Mouse (Mus musculus) right cerebral cortex, postnatal 14 days (tissue): Measurements from ENCODE around the gene Plce1.
A peak's percentile ranks its signal among the peaks of the same experiment; 100 is the strongest.

ENCODE experiments used
- DNase-seq: peaks from one replicate; pipeline ENCODE4 v3.0.0; 2022

Plce1 gene

DNA sequence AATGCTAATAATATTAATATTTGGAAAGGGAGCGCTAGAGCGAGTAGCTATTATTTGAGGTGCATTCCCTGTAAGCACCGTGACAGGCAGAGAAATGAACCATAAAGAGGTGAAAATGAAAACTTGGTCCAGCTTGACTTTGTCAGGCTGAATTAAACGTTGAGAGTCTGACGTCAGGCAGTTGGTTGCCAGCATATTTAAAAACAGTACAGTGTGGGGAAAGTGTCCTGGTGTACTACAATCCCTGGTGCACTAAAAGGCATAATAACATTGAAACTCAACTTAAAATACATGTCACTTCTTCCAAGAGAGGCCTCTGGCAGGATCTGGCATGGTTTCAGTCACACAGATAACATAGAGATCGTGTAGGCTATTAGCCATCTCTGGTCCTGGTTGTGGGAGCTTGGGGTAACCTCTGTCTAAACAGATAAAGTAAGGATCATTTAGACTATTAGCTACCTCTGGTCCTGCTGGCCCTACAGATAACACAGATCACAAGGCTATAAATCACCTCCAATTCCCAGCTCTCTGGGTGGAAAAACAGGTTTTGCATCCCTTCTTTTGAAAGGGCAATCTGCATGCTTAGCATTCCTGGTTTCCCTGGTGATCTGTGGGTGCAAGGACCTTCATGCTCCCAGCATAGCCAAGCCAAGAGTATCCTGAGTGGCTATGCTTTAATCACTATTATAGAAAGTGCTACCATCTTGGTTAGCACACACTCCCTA, 164.1 kb downstream of the Plce1 start:
- DNase-seq = no peak

DNA sequence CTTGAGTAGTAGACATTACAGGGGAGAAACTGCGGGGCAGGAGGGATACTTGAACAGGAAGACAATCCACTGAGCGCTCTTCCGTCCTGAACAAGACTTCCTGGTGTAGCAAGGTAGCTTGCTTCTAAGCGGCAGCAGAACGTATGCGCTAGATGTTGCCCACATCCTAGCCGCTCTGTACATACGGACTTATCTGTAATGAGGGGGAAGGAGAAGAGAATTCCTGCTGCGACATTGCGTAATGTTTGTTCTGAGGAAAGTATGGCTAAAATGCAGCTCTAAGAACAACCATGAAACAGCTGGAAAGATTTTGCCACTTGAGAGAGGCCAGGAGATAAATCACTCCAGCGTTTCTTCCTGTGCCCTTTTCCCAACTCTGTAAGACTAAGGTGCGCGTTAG, 177.1 kb downstream of the Plce1 start:
- no peak for DNase-seq

DNA sequence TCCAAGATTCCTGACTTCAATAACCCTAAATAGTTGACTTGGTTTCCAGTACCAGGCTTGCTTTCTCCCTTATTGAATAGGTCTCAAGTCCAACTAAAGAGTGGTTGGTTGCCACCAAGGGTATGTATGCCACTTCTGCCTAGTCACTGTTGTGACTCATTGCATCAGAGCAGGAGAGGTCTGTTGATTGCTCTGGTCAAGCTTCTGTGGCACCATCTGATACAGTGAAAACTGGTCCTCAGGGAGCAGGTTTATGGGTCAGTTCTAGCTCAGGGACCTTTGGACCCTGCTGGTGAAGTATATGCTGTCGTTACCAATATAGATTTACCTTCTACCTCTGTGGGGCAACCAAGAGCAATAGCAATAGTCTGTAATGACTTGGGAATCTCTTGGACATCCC, 184.5 kb downstream of the Plce1 start:
- no peak for DNase-seq

DNA sequence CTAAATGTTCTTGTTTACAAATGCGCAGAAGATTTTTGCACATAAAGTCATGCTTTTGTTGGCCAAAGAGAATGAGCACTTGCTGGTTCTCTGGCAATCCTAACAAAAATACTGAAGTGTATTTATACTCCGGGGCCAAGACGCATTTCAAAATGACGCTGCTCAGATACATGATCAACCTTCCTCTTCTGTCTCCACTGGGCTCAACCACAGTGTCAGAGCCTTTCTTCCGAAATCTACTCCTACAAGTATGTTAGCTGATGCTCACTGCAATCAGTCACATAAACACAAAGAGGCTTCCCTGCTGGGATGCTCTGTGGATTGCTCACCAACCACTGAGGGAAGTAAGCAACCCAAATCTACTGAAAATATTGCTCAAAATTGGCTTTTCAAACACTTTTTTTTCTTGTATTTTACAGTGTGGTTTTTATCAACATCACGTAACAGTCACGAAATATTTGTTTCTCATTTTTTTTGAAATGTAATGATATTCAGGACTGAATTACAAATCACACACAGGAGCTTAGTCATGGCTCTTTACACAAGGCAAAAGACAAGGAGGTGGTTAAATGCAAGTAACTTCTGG, 191.2 kb downstream of the Plce1 start:
- no peak for DNase-seq

DNA sequence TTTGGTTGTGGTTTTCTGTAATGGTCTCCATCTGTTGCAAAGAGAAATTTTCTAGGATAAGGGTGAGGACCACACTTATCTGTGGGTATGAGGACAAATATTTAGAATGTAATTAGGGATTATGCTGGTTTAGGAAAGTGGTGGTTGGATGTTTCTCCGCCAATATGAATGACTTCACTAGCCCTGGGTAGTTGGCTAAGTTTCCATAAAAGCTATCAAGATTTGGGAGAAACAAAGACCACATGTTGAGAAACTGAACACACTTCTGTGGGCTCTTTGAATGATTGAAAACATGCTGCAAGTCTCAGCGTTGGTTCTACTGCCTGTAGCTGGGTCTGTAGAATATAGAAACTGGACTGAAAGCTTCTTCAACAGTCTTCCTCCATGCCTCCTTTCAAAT, 193.0 kb downstream of the Plce1 start:
- no peak for DNase-seq

DNA sequence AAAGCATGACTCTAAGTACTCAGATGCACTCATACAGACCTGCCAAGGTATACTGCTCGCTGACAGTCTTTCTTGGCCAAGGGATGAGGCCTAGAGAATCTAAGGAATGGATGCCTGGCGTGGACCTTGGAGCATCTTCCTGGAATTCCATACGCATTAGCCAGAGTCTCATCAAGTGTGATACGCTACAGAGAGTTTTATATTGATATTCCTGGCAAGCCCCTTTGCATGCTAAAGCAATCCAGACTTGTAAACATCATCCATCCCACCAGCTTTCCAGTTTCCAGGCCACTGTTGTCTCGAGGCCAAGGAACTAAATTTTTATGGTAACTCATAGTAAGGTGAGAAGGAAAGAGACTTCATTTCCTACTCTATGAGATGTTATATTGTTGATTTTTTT, 197.7 kb downstream of the Plce1 start:
- no peak for DNase-seq

DNA sequence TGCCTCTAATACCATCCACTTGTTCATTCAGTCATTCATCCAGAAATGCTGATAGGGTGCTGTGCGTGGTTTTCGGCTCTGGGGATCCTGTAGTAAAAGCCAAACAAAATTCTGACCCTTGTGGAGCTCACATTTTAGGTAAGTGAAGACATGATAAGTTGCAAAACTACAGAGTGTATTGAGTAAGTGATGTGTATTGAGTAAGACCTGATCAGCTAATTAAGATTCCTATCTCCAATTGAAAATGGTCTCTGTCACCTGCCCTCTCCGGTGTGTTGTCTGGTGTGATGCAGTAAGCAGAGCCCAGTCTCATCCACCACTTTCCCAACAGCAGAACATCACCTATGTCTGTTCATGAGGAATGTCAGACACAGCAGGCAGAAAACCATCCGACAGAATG, 198.6 kb downstream of the Plce1 start:
- DNase-seq = no peak

DNA sequence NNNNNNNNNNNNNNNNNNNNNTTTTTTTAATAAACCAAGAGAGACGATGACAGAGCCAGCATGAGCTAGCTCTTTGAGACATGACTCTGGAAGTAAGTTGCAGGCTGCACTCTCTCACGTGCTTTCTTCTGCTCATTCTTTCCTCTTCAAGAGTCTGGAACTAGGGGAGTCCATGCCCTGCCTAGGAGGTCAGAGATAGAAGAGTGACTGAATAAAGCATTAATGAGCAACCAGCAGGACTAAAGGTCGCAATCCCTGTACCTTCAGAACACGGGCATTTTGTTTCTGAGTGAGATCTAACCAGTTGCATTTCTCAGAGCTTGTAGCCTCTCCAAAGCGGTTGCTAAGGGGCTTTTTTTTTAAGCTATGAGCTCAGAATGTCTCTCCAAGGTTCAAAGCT, 206.4 kb downstream of the Plce1 start:
- no peak for DNase-seq

DNA sequence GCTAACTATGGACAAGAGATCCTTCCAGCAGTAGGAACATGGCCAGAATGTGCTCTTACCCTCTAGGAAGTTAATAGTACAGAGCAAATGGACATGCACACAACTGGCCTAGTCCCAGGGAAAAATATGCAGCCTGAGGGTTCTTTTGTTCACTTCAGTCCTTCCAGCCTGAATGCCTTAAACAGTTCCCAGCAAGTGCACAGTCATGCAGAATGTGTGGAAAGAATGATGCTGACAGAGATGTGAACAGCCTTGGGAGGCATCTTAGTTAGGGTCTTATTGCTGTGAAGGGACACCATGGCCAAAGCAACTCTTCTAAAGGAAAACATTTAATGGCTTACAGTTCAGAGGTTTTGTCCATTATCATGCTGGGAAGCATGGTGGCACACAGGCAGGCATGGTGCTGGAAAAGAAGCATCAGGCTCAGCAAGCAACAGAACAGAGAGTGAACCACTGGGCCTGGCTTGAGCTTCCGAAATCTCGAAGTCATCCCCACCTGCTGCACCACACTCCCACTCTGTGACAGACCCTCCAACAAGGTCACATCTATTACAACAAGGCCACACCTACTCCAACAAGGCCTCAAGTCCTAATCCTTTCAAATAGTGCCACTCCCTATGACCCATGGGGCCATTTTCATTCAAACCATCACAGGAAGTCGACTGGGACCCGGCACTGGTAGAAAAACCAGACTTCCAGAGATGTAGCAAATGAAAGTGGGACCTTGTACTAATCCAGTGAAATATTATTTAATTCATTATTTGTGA, 208.0 kb downstream of the Plce1 start:
- no peak for DNase-seq

DNA sequence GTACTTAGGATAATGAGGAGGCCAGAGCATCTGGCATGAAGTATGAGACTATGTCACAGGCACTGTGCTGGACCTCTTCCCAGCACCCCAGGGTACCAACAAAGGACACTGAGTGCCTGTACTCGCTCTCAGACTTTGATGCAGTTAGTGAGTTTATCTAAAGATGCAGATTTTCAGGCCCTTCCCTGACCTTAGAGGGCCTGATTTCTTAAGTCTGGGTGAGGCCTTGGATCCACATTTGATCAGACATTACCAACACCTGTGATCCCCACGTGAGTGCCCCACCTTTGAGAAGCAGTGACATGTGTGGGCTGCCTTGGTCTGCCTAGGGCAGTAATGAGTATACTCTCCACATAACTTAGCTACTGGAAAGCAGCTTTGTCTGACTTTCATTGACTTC, 209.4 kb downstream of the Plce1 start:
- no peak for DNase-seq

DNA sequence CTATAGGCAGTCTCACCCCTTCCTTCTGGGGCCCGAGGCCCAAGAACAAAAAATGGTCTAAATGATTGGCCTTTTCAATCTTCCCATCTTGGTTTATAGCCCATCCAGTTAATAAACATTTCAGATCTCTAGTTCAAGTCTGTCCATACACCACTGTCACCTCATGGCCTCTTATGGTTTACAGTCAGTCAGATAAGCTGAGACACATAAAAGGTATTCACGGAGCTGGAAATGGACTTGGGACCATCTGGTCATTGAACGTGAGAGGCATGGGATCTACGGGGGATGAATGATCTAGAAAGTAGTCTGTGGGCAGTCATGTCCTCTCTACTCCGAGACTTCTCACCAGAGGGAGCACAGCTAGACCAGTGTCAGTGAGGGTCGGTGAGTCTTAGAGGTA, 210.6 kb downstream of the Plce1 start:
- no peak for DNase-seq

DNA sequence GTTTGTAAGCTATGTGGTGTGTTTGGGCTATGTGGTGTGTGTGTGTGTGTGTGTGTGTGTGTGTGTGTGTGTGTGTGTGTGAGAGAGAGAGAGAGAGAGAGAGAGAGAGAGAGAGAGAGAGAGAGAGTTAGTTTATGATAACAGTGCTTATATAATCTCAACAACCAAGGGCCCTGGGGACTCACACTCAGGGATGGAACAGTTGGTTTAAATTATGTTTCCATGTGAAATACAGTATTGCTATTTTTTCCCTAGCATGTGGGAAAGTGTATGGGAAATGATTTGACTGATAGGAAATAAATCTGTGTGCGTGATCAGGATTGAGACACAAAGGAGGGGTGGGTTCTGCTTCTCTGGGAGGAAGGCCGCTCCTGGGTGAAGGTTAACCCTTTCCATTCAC, 212.4 kb downstream of the Plce1 start:
- DNase-seq = no peak

DNA sequence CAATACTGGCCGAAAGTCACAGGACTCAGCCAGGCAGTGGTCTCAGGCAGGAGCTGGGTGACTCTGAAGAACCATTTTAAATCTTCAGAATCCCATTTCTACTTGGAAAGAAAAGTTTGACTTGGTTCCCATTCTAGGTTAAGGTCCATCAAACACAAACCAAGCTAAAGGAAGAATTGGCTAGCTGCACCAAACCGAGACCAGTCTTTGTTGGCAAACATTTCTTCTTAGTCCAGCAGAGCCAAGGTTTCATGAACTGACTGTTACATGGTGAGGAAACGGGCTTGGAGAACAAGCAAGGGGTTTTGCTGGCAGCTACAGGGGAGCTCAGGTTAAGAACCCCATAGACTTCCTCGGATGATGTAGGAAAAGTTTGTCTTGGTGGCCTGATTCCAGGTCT, 212.9 kb downstream of the Plce1 start:
- DNase-seq = no peak

DNA sequence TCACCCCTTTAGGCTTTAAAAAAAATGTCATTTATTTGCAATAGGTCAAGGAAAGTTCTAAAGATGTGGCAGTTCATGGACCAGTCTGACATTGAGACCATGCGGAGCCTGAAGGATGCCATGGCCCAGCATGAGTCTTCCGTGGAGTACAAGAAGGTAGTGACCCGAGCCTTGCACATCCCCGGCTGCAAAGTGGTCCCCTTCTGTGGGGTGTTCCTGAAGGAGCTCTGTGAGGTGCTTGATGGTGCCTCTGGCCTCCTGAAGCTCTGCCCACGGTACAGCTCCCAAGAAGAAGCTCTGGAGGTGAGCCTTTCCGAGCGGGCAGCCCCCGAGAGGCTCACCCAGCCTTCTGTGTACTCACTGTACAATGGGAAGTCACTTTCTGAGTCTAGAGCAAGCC, 220.9 kb downstream of the Plce1 start:
- DNase-seq = no peak

DNA sequence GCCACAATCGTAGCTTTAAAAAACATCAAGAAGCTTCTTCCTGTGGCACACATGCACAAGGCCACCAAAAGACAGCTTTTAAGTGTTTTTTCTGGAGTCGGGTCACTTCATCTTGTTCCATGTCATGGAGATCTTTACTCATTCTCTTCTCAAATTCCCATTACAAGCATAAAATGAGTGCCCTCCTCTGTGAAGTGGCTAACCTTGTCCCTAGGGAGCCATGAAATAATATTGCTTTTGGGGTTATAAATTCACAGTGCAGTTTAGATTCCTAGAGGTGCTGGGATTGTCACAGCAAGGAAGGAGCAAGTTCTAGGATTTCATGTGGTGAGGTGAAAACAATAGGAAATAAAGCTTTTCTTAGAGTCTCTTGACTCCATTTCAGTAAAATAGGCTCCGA, 223.8 kb downstream of the Plce1 start:
- no peak for DNase-seq

DNA sequence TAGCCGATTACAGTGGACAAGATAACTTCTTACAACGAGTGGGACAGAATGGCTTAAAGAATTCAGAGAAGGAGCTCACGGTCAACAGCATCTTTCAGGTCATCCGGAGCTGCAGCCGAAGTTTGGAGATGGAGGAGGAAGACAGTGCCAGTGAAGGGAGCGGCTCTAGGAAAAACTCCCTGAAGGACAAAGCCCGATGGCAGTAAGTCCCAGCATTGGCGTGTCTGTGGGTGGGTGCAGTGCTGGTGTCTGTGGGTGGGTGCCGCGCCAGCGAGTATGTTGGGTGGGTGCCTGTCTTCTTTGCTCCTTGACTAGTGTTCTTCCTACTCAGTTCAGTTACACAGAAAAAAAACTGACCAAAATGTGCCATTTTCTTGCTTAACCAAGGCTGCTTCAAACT, 224.3 kb downstream of the Plce1 start:
- DNase-seq = no peak

DNA sequence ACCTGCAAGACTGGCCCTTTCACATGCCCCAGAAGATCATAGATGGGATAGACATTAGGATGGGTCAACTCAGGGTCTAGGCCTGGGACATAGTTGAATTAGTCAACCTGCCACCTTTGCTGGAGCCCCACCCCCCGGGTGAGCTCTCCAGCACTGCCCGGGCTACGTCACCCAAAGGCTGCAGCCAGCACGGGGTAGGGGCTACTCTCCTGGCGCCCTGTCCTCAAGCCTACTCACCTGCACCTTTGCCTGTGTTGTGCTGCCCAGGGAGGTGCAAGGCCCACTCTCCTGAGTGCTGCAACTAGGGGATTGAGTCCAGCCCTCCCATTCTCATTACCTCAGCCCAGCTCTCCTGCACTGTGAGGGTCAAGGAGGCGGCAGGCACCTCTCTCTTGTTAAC, 225.5 kb downstream of the Plce1 start:
- no peak for DNase-seq

DNA sequence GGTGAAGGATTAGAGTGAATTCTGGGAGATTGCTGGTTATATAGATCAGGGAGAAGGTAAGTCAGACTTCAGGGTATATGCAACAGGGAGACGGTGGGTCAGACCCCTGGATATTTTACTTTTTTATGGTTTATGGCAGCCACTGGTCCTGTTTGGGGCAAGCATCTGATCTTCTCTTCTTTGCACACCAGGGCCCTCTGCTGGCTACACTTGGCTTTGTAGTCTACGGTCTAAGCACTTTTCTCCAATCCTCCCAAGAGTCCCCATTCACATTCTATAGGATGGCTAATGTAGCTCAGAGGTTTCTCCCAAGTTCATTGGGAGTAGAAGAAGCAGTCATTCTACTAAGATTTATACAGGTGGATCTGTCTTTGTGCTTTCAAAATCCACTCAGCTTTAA, 228.5 kb downstream of the Plce1 start:
- peak; percentile 29 for DNase-seq

DNA sequence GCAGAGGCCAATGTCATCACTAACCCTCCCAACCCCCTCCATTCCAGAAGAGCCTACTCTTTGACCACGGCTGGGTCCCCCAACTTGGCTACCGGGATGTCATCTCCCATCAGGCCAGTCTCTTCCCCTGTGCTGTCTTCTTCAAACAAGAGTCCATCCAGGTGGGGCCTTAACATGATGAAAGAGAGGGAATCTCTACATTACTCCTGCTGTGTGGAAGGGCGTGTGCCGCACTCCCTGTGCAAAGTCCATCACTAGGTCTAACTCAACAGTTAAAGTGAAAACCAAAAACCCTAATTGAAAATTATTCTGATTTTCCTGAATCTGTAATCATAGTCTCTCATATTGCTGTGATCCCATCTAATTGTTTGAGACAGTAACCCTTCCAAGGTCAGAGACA, 240.9 kb downstream of the Plce1 start:
- no peak for DNase-seq

DNA sequence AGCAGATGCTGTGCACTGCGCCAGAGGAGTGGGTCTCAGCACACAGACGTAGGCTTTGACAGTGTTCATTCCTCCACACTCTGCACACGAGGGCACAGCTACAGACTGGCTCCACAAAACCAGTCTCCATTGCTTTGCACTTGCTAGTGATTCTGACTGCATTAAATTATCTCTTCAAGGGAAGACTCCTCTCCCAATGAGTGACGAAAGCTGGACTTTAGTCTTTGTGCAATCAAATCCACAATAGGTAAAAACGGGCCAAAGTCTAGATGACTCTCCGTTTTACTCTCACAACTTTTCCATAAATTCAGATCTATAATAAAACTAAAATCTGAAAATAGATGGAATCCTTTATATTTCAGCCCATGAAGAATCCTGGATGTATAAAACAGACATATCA, 242.1 kb downstream of the Plce1 start:
- DNase-seq = no peak

DNA sequence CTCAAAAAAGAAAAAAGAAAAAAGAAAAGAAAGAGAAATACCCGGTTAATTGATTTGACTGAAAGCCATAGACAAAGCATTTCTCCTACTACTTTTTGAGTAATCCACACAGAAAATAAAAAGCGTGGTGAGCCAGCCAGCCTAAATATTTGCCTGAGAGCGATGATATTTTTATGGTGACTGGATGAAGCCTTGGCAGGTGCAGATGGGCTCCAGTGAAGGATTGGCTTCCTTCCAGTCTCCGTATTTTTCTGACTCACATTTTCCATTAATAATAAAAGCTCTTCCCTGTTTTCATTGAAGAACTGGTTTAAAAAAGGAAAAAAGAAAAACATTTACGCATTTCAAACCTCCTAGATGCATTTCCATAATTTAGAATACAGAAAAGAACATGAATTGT, 243.1 kb downstream of the Plce1 start:
- DNase-seq = no peak

DNA sequence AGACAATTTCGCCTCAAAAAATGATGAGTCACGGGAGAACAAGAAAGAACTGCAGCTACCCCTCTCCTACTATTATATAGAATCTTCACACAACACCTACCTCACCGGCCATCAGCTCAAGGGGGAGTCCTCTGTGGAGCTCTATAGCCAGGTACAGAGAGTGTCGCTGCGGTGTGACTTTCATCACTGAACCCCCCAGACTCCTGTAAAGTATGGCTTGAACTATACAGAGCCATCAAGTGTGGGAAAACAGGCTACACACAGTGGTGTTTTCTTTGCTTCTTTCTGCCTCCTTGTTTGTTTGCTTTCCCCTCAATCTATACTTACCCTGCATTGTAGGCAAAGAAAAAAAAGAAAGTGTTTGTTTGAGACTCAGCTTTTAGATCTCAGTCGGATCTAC, 247.9 kb downstream of the Plce1 start:
- no peak for DNase-seq

DNA sequence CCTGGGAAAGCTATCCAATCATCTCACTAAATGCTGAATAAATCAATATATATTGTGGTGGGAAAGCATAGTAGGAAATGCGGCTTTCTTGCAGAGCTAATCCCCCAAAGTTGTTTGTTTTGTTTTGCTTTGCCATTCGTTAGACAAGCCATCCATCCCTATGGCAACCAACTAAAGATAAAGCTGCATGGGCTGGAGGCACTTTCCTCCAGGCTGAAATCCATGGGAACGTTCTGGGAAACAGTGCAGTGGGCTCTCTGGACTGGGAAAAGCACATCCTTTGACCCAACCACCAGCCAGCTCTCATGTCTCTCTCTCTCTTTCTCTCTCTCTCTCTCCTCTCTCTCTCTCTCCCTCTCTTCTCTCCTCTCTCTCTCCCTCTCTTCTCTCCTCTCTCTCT, 248.4 kb downstream of the Plce1 start:
- DNase-seq = no peak

DNA sequence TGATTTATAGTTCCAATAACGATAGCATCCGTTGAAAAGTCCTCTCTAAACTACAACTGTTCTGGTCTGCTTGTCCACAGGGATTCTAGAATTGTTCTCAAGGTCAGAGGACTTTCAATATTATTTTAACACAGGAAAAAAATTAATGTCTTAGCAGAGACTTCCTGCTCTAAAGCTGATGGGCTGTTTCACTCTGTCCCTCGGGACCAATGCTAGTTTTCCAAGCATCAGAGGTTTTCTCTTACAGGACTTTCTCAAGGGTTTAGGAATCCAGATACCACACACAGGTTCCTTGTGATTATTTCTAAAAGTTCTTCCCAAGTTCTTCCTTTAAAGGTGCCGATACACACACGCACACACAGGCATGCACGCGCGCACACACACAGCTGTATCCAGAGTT, 263.6 kb downstream of the Plce1 start:
- DNase-seq = no peak
